Comparison of ENCODE assay signal across 16 mouse cellular contexts in genomic region chr2:166822119-166822826, GRCm38 (mm10). TPM values are rescaled to one million over a fixed set of nuclear protein-coding genes. Genes with fewer than 3 reads are reported as not detected.
DNase-seq lines count a peak whose midpoint lies in the region; ATAC-seq and TF ChIP-seq lines count a peak whose summit lies in the region.
"Had no signal": no experiment of that assay in that cellular context is flagged by ENCODE, and none has a peak within 500 bp of the region (broad histone marks: within the 10 kb centered on the region; RNA-seq: fewer than 3 reads in every experiment).

No protein-coding gene starts in this region.

- WGBS in liver, adult 2 months: 40% methylated on average over 10 of the region's 10 CpGs
- 50% methylated on average over 10 of the region's 10 CpGs for WGBS in liver, postnatal 0 days (ENCODE audit: insufficient replicate concordance)
- 27% methylated on average over 10 of the region's 10 CpGs for WGBS in small intestine, adult 2 months

- no peak for TF ChIP-seq POLR2A in liver, adult 2 months (IDR thresholded peaks at IDR 0.05; ENCODE audit: extremely low read depth, insufficient read depth, low read length)
- TF ChIP-seq POLR2A in small intestine, adult 2 months (IDR thresholded peaks at IDR 0.05; ENCODE audit: low read depth, low read length): no peak

- H3K27ac ChIP-seq in liver, adult 2 months (replicated peaks; ENCODE audit: insufficient read depth, low read depth, low read length): no peak overlapping the region
- no peak overlapping the region for H3K27ac ChIP-seq in liver, postnatal 0 days (ENCODE audit: low read depth)
- peak overlapping the region; percentile 51 for H3K27ac ChIP-seq in small intestine, adult 2 months (ENCODE audit: insufficient read depth, low read depth, low read length)
- H3K27ac ChIP-seq: gastrocnemius, adult 2 months; limb, embryonic 12.5 days had no signal

- no peaks in the 10 kb centered on the region for H3K9me3 ChIP-seq in liver, postnatal 0 days (ENCODE audit: low read length)
- H3K9me3 ChIP-seq: limb, embryonic 12.5 days had no signal

- TF ChIP-seq EP300 in liver, postnatal 0 days (IDR thresholded peaks at IDR 0.05; ENCODE audit: low read depth): no peak

- peak; percentile 66 for DNase-seq in liver, adult 2 months (ENCODE audit: extremely low read depth, low read depth, low spot score)
- DNase-seq in liver, postnatal 0 days: no peak
- peak; percentile 30 for DNase-seq in NIH3T3 (ENCODE audit: low read depth)
- DNase-seq in gastrocnemius, postnatal 36 days: no peak
- no peak for DNase-seq in right cerebral cortex, adult 18-20 months
- DNase-seq: cerebellum, adult 11 months; gastrocnemius, adult 2 months; heart, postnatal 14 days; kidney, postnatal 25 days; lung, postnatal 4 days; thymus, adult 18-20 months had no signal

- no peak overlapping the region for H3K4me3 ChIP-seq in liver, adult 2 months (ENCODE audit: insufficient read depth, low read depth, low read length)
- H3K4me3 ChIP-seq in liver, postnatal 0 days (ENCODE audit: low read depth, low read length): no peak overlapping the region
- H3K4me3 ChIP-seq in small intestine, adult 2 months (ENCODE audit: low read depth, low read length): no peak overlapping the region
- H3K4me3 ChIP-seq: gastrocnemius, adult 2 months; limb, embryonic 12.5 days had no signal

- H3K79me2 ChIP-seq in liver, adult 2 months (ENCODE audit: control insufficient read depth, insufficient read depth, low read length): peaks cover 35% of the 10 kb centered on the region

- no peak overlapping the region for H3K9ac ChIP-seq in liver, adult 2 months (ENCODE audit: low read depth, low read length)
- no peak overlapping the region for H3K9ac ChIP-seq in liver, postnatal 0 days (replicated peaks)
- H3K9ac ChIP-seq: limb, embryonic 12.5 days had no signal

- no peak overlapping the region for H3K4me2 ChIP-seq in liver, postnatal 0 days (ENCODE audit: low read depth, low read length)
- H3K4me2 ChIP-seq: limb, embryonic 12.5 days had no signal

- peaks cover 26% of the 10 kb centered on the region for H3K4me1 ChIP-seq in liver, adult 2 months (ENCODE audit: control insufficient read depth, insufficient read depth, low read length)
- peaks cover 46% of the 10 kb centered on the region for H3K4me1 ChIP-seq in liver, postnatal 0 days (ENCODE audit: insufficient read depth)
- peaks cover 40% of the 10 kb centered on the region for H3K4me1 ChIP-seq in small intestine, adult 2 months (ENCODE audit: control insufficient read depth, insufficient read depth, insufficient read length, low read length)

- no peaks in the 10 kb centered on the region for H3K36me3 ChIP-seq in liver, adult 2 months (ENCODE audit: control insufficient read depth, insufficient read depth, low read length)
- H3K36me3 ChIP-seq in liver, postnatal 0 days (replicated peaks; ENCODE audit: insufficient read depth, low read length): no peaks in the 10 kb centered on the region
- 0 out of 2 replicates have a peak, but pooled peaks cover under 1% of the 10 kb centered on the region for H3K36me3 ChIP-seq in small intestine, adult 2 months (ENCODE audit: control insufficient read depth, insufficient read depth, low read length)
- H3K36me3 ChIP-seq: limb, embryonic 12.5 days had no signal

- no peak for ATAC-seq in liver, postnatal 0 days
- peak; percentile 33 to 47; a peak in 2 of 4 replicates for ATAC-seq in hematopoietic stem cell, adult 5-6 weeks (replicated peaks in 1 of 2; ENCODE audit: insufficient read depth in 1 of 2, low FRiP score in 2 of 2, low TSS enrichment in 1 of 2, low read depth in 1 of 2, poor library complexity in 2 of 2, severe bottlenecking in 2 of 2)
- ATAC-seq: forebrain, embryonic 16.5 days; Patski had no signal

- H3K27me3 ChIP-seq in liver, adult 2 months (ENCODE audit: control insufficient read depth, insufficient read depth, low read length): no peaks in the 10 kb centered on the region
- no peaks in the 10 kb centered on the region for H3K27me3 ChIP-seq in liver, postnatal 0 days (ENCODE audit: insufficient read depth, low read length)
- H3K27me3 ChIP-seq in small intestine, adult 2 months (ENCODE audit: control insufficient read depth, insufficient read depth, low read length): no peaks in the 10 kb centered on the region
- H3K27me3 ChIP-seq: limb, embryonic 12.5 days; Patski had no signal

- no peak for TF ChIP-seq CTCF in liver, adult 2 months (IDR thresholded peaks at IDR 0.05; ENCODE audit: low read depth, low read length)
- TF ChIP-seq CTCF in liver, postnatal 0 days (IDR thresholded peaks at IDR 0.05; ENCODE audit: low read depth): no peak
- TF ChIP-seq CTCF in small intestine, adult 2 months (IDR thresholded peaks at IDR 0.05; ENCODE audit: extremely low read depth, insufficient read length, insufficient replicate concordance, low read depth, low read length): no peak

- intact Hi-C loops in gastrocnemius, postnatal 36 days (cut with DNase I): no loop called here

RNA-seq across cellular contexts. Expression of gene Arfgef2, which starts 16.9 kb away (rescaled TPM):
- 18.3 and 26.0 TPM in 2 replicates for total RNA-seq in liver, adult 2 months (2014; rRNA removed)
- polyA plus RNA-seq in liver, adult 2 months (2012; rRNA removed): 13.5 and 15.8 TPM in 2 replicates
- 2.5 and 2.7 TPM in 2 replicates for polyA plus RNA-seq in liver, postnatal 0 days (2015; fragmentation: Nextera tagmentation; extraction: Ambion mirVana)
- 15.5 and 16.9 TPM in 2 replicates for total RNA-seq in hematopoietic stem cell, adult 5-6 weeks (2017)
- 6.8 and 11.6 TPM in 2 replicates for polyA plus RNA-seq in small intestine, adult 2 months (2012; rRNA removed)
- total RNA-seq in gastrocnemius, postnatal 36 days (2021): 10 to 100 TPM; 24.3 to 27.5 TPM

RNA-seq across cellular contexts. Expression of gene Trp53rkb, which starts 29.9 kb away (rescaled TPM):
- 1.5 and 1.8 TPM in 2 replicates for total RNA-seq in liver, adult 2 months (2014; rRNA removed)
- polyA plus RNA-seq in liver, adult 2 months (2012; rRNA removed): 3.0 and 3.1 TPM in 2 replicates
- polyA plus RNA-seq in liver, postnatal 0 days (2015; fragmentation: Nextera tagmentation; extraction: Ambion mirVana): 3.0 and 3.1 TPM in 2 replicates
- 1.6 and 4.3 TPM in 2 replicates for total RNA-seq in hematopoietic stem cell, adult 5-6 weeks (2017)
- 2.8 and 3.2 TPM in 2 replicates for polyA plus RNA-seq in small intestine, adult 2 months (2012; rRNA removed)
- 1 to 10 TPM; 2.6 to 2.8 TPM for total RNA-seq in gastrocnemius, postnatal 36 days (2021)

Comparison
In these comparisons a context has a peak if more than half of its experiments do, and no peak if none do; other contexts are left out.
1. DNase-seq: peak in liver, adult 2 months (single experiment) and NIH3T3 (single experiment); none in liver, postnatal 0 days (single experiment), gastrocnemius, postnatal 36 days (0 of 2) and right cerebral cortex, adult 18-20 months (single experiment).